Mouse (Mus musculus) erythroblast, embryonic 14.5 days (primary cell): ENCODE data around the gene Hcn3.

ENCODE experiments used
- GATA1 ChIP-seq: IDR thresholded peaks from 2 replicates; pipeline ENCODE4 v1.6.1; 2012; ENCODE audit warnings: low read length, inconsistent platforms, mixed read lengths
- TAL1 ChIP-seq: IDR thresholded peaks from 3 replicates; pipeline ENCODE4 v1.6.1; 2012; ENCODE audit warnings: low read length, inconsistent platforms, mixed read lengths

DNA sequence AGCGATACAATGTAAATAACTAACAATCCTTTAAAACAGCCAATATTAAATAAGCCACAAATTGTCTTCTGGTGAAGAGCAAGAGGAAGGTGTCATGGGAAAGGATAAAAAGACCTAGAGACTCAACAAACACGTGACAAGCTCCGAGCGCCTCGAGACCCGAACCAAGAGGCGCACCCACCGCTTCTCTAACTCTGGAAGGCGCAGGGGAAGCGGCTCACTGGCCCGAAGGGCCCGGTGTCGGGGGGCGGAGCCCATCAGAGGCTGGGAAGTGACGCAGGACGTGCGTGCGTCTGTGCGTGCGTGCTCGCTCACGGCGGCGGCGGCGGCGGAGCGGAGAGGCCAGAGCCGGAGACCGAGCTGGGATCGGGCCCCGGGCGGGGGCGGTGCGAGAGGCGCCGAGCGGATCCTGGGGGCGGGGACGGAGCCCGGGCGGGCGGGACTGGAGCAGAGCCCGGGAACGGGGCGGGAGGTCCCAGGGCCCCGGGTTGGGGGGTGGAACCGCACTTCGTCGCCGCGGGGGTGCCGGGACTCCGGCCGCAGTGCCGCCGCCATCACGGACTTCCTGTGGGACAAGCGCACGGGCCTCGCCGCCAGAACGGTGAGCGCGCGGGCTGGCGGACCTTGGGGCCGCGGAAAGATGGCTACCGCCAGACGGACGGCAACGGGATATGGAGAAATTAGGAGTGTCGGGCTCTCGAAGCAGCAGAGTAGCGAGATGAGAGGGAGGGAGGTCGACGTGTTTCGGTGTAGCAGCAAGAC is 4.7 kb upstream of the Hcn3 start, which contains the start of gene Clk2:
- TF ChIP-seq TAL1 (no peak), GATA1 (no peak)
